Mouse (Mus musculus) liver, postnatal 0 days (tissue): ENCODE results near the gene Enpp7. TPM values are rescaled to one million over a fixed set of nuclear protein-coding genes. Genes with fewer than 3 reads are reported as not detected.

Source experiments
- ATAC-seq: fragments of 200-750 bp; cut with Nextera tagmentation; 2 replicates; pipeline ENCODE4 v1.8.0; 2017; ENCODE audit warnings: mild to moderate bottlenecking, moderate library complexity
- DNase-seq: peaks from one replicate; pipeline ENCODE4 v3.0.0-alpha.2; 2016
- H3K27ac ChIP-seq: fragments of 300-500 bp; sonication (generic); 2 replicates; pipeline ENCODE4 v1.5.1; 2014; ENCODE audit warnings: antibody characterized with exemption, moderate library complexity, mild to moderate bottlenecking, low read depth
- H3K27me3 ChIP-seq: fragments of 300-500 bp; sonication (generic); 2 replicates; pipeline ENCODE4 v1.6.1; 2014; ENCODE audit warnings: low read length, control low read depth, mixed read lengths; ENCODE audit not compliant: insufficient read depth
- H3K36me3 ChIP-seq: fragments of 300-500 bp; sonication (generic); replicated peaks from 2 replicates; pipeline ENCODE4 v1.6.1; 2014; ENCODE audit warnings: mild to moderate bottlenecking, control low read depth, low read length, moderate library complexity, mixed read lengths; ENCODE audit not compliant: insufficient read depth
- H3K4me1 ChIP-seq: fragments of 300-500 bp; sonication (generic); 2 replicates; pipeline ENCODE4 v1.6.1; 2014; ENCODE audit warnings: antibody characterized with exemption, mild to moderate bottlenecking, control low read depth; ENCODE audit not compliant: insufficient read depth
- H3K4me2 ChIP-seq: fragments of 300-500 bp; sonication (generic); 2 replicates; pipeline ENCODE4 v1.6.1; 2014; ENCODE audit warnings: low read depth, mild to moderate bottlenecking, low read length, moderate library complexity, mixed read lengths
- H3K4me3 ChIP-seq: fragments of 300-500 bp; sonication (generic); 2 replicates; pipeline ENCODE4 v1.5.1; 2014; ENCODE audit warnings: low read depth, low read length
- H3K9ac ChIP-seq: fragments of 300-500 bp; sonication (generic); replicated peaks from 2 replicates; pipeline ENCODE4 v1.6.1; 2014; ENCODE audit warnings: mild to moderate bottlenecking, moderate library complexity
- H3K9me3 ChIP-seq: fragments of 300-500 bp; sonication (generic); 2 replicates; pipeline ENCODE4 v1.6.1; 2016; ENCODE audit warnings: mild to moderate bottlenecking, control low read depth, low read length, mixed read lengths
- CTCF ChIP-seq: sonication (generic); IDR thresholded peaks from 2 replicates; pipeline ENCODE4 v1.5.1; 2016; ENCODE audit warnings: antibody characterized with exemption, low read depth
- EP300 ChIP-seq: IDR thresholded peaks from 2 replicates; pipeline ENCODE4 v1.6.1; 2016; ENCODE audit warnings: antibody characterized with exemption, low read depth, mild to moderate bottlenecking
- WGBS: fragments of 180-500 bp; shearing (Covaris S2); extraction: QIAGEN DNeasy Blood & Tissue Kit; methylation state at CpG from one replicate; pipeline ENCODE4 v1.1.7; 2014; ENCODE audit not compliant: insufficient replicate concordance; 5-methylcytosine and 5-hydroxymethylcytosine counted together
- polyA plus RNA-seq: library from polyadenylated mRNA; unstranded; fragments of >200 nt; fragmentation: Nextera tagmentation; extraction: Ambion mirVana; gene quantifications from 2 replicates; pipeline ENCODE4 v1.2.1, GENCODE M21; 2015

The Enpp7 gene
- not detected in 2 replicates for polyA plus RNA-seq

DNA sequence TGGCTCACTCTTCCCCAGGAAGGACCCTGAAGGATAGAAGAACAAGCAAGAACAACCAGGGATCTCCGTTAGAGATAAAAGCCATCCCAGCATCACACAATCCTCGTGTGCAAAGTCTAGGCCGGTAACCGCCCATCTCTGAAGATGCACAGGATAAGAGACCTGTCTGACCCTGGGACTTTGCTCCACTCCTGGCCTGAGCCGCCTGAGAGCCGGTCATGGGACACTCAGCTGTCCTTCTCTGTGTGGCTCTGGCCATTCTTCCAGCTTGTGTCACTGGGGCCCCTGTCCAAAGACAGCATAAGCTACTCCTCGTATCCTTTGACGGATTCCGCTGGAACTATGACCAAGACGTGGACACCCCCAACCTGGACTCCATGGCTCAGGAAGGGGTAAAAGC, at the start of gene Enpp7:
Gene Enpp7, plus strand, starts transcription at position 190 of the 400 bp plus-strand sequence.
- Histone ChIP-seq H3K36me3 (no peaks in the 10 kb centered on the region), H3K9me3 (no peaks in the 10 kb centered on the region), H3K4me2 (no peak within 1 kb of the TSS), H3K4me3 (no peak within 1 kb of the TSS), H3K9ac (no peak within 1 kb of the TSS), H3K27ac (no peak within 1 kb of the TSS), H3K4me1 (no peaks in the 10 kb centered on the region), H3K27me3 (no peaks in the 10 kb centered on the region)
- DNase-seq (no peak), ATAC-seq (no peak)
- no peak for TF ChIP-seq CTCF
- no peak for TF ChIP-seq EP300
- 76% methylated on average over 10 of the region's 10 CpGs for WGBS

DNA sequence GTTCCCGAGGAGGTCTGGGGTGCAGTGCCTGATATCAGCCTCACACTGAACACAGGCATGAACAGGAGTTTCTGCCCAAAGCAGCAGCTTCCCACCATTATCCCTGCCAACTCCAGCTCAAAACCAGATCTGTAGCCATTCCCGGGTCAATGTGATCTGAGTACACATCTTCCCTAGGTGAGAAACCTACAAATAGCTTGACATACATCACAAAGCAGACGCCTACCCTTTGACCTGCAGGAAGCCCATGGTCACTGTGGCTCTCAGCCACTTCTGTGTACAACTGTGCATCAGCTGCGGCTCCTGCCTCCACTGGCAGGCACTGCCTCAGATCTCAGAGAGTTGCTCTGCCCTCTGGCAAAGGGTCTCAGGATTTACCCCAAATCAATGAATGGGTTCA, 48.3 kb upstream of the Enpp7 start:
- Histone ChIP-seq H3K4me1 (no peaks in the 10 kb centered on the region), H3K4me3 (no peak overlapping the region), H3K36me3 (no peaks in the 10 kb centered on the region), H3K4me2 (no peak overlapping the region), H3K9me3 (no peaks in the 10 kb centered on the region), H3K27me3 (no peaks in the 10 kb centered on the region), H3K27ac (no peak overlapping the region), H3K9ac (no peak overlapping the region)
- TF ChIP-seq EP300 (no peak), CTCF (no peak)
- no peak for DNase-seq
- whole genome bisulfite sequencing = 60% methylated on average over 4 of the region's 4 CpGs
- ATAC-seq = no peak

GRCm38 (mm10) chr11:118940539-118940938, 47.4 kb upstream of the Enpp7 start:
- 76% methylated on average over 11 of the region's 11 CpGs for WGBS
- Histone ChIP-seq H3K9ac (no peak overlapping the region), H3K27me3 (no peaks in the 10 kb centered on the region), H3K27ac (no peak overlapping the region), H3K4me3 (no peak overlapping the region), H3K4me2 (no peak overlapping the region), H3K36me3 (no peaks in the 10 kb centered on the region), H3K9me3 (no peaks in the 10 kb centered on the region), H3K4me1 (no peaks in the 10 kb centered on the region)
- TF ChIP-seq CTCF (no peak), EP300 (no peak)
- DNase-seq (no peak), ATAC-seq (no peak)

GRCm38 (mm10) chr11:118941268-118941667, 46.7 kb upstream of the Enpp7 start:
- H3K9me3 ChIP-seq = no peaks in the 10 kb centered on the region
- no peak overlapping the region for H3K9ac ChIP-seq
- no peaks in the 10 kb centered on the region for H3K36me3 ChIP-seq
- H3K4me3 ChIP-seq = no peak overlapping the region
- DNase-seq (no peak), ATAC-seq (no peak)
- 46% methylated on average over 5 of the region's 5 CpGs for WGBS
- TF ChIP-seq CTCF (no peak), EP300 (no peak)
- no peak overlapping the region for H3K27ac ChIP-seq
- no peaks in the 10 kb centered on the region for H3K27me3 ChIP-seq
- H3K4me1 ChIP-seq = no peaks in the 10 kb centered on the region
- no peak overlapping the region for H3K4me2 ChIP-seq

DNA sequence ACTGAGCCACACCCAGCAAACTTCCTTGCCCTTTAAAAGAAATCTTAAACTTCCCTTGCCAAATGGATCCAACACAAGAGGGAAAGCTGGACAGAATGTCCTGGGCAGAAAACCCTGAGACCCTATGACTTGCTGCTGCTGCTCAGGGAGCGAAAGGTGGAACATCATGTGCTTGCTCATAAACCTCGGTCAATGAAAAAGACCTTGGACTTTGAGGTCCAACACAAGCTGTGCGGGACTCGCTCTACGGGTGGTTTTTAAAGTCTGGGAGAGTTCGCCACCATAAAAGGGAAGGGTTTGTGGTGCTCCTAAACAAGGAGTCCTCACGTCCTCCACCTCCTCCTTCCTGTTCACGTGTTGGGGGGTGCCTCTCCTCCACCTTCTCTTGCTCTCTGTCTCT, 42.1 kb upstream of the Enpp7 start:
- WGBS = 74% methylated on average over 8 of the region's 8 CpGs
- Histone ChIP-seq H3K4me3 (no peak overlapping the region), H3K36me3 (no peaks in the 10 kb centered on the region), H3K27me3 (no peaks in the 10 kb centered on the region), H3K4me1 (no peaks in the 10 kb centered on the region), H3K27ac (no peak overlapping the region), H3K9ac (no peak overlapping the region), H3K4me2 (no peak overlapping the region), H3K9me3 (no peaks in the 10 kb centered on the region)
- ATAC-seq (no peak), DNase-seq (no peak)
- no peak for TF ChIP-seq EP300
- TF ChIP-seq CTCF = no peak

- ATAC-seq (no peak), DNase-seq (no peak)
- Histone ChIP-seq H3K27ac (no peak overlapping the region), H3K36me3 (no peaks in the 10 kb centered on the region), H3K4me1 (no peaks in the 10 kb centered on the region), H3K4me2 (no peak overlapping the region), H3K9ac (no peak overlapping the region), H3K27me3 (no peaks in the 10 kb centered on the region), H3K4me3 (no peak overlapping the region), H3K9me3 (no peaks in the 10 kb centered on the region)
- TF ChIP-seq CTCF = no peak
- 38% methylated on average over 6 of the region's 6 CpGs for WGBS
Observed at GRCm38 (mm10) chr11:118955016-118955415, 33.0 kb upstream of the Enpp7 start.

DNA sequence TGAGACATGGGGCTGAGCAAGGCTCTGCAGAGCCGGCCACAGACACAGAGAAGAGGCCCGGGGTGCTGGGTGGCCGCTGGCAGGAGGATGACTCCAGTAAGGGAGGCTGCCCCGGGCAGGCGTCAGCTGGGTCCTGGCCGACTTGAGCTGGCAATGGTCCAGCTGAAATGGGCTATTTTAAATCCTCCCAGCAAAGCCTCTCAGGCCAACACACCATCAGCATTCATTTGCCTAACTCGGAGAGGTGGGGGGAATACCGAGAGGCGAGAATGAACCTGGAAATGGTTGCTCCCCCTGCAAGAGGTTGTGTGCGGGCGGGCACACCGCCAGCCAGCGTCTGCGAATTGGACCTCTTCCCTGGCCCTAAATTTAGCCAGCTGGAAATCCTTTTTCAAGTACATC, 30.9 kb upstream of the Enpp7 start:
- ATAC-seq = no peak
- Histone ChIP-seq H3K27me3 (no peaks in the 10 kb centered on the region), H3K9ac (no peak overlapping the region), H3K4me3 (no peak overlapping the region), H3K4me2 (no peak overlapping the region), H3K4me1 (no peaks in the 10 kb centered on the region), H3K9me3 (no peaks in the 10 kb centered on the region), H3K27ac (no peak overlapping the region), H3K36me3 (no peaks in the 10 kb centered on the region)
- TF ChIP-seq CTCF (no peak), EP300 (no peak)
- DNase-seq = no peak
- 71% methylated on average over 14 of the region's 14 CpGs for WGBS
